Mouse (Mus musculus) ES-Bruce4 (cell line): Measurements from ENCODE around the gene Lhb.
"Not testable (repeated sequence)": the region's sequence is repeated elsewhere in the genome, so short reads cannot be mapped to it uniquely, and the experiment has no call there.

Experiments used
- CTCF ChIP-seq: IDR thresholded peaks from one replicate; pipeline ENCODE4 v1.8.1; 2011; ENCODE audit warnings: low read depth, low read length
- POLR2A ChIP-seq: IDR thresholded peaks from one replicate; pipeline ENCODE4 v1.8.1; 2011; ENCODE audit warnings: low read length; ENCODE audit not compliant: insufficient read depth

DNA sequence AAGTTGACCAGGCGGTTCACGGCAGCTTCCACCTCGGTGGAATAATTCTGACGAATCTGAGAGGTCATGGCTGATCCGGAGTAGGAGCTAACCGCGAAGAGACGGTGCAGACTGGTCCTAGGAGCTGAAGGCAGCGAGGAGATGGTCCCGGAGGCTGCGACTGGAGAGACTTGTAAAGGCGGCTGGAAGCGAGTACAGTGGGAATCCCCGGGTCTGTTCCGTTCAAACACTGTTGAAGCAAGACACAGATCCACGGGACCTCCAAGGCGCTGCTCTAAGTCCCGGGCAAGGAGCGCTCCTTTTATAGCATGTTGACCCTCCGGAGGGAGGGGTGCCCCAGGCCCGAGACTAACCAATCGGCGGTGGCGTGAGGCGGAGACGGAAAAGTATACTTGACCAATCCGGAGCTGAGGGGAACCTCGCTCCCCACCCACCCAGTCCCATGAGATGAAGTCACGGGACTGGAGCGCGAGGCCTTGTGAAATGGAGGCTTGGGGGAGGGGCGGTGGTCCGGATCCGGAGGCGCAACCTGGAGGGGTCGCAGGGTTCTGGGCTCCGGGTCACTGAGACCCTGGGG, 39.0 kb downstream of the Lhb start, which contains the start of gene Ftl1:
- TF ChIP-seq POLR2A: peak; percentile 94
- not testable (repeated sequence) for TF ChIP-seq CTCF
